Mouse (Mus musculus) neural tube, embryonic 13.5 days (tissue): Measurements from ENCODE around the gene Rragd. TPM values are rescaled to one million over a fixed set of nuclear protein-coding genes. Genes with fewer than 3 reads are reported as not detected.

ENCODE experiments used
- ATAC-seq: fragments of 200-750 bp; cut with Nextera tagmentation; 2 replicates; pipeline ENCODE4 v1.8.0; 2017; ENCODE audit warnings: low read depth, mild to moderate bottlenecking, moderate TSS enrichment, moderate library complexity
- H3K27ac ChIP-seq: fragments of 300-500 bp; sonication (generic); replicated peaks from 2 replicates; pipeline ENCODE4 v1.5.1; 2015; ENCODE audit warnings: moderate library complexity, mild to moderate bottlenecking, inconsistent platforms
- H3K27me3 ChIP-seq: fragments of 300-500 bp; sonication (generic); 2 replicates; pipeline ENCODE4 v1.6.1; 2015; ENCODE audit warnings: mild to moderate bottlenecking, inconsistent platforms
- H3K36me3 ChIP-seq: fragments of 300-500 bp; sonication (generic); 2 replicates; pipeline ENCODE4 v1.6.1; 2015; ENCODE audit warnings: mild to moderate bottlenecking, inconsistent platforms
- H3K4me1 ChIP-seq: fragments of 300-500 bp; sonication (generic); replicated peaks from 2 replicates; pipeline ENCODE4 v1.6.1; 2015; ENCODE audit warnings: inconsistent platforms
- H3K4me2 ChIP-seq: fragments of 300-500 bp; sonication (generic); 2 replicates; pipeline ENCODE4 v1.6.1; 2015; ENCODE audit warnings: inconsistent platforms, mild to moderate bottlenecking, moderate library complexity
- H3K4me3 ChIP-seq: fragments of 300-500 bp; sonication (generic); 2 replicates; pipeline ENCODE4 v1.5.1; 2015; ENCODE audit warnings: mild to moderate bottlenecking, inconsistent platforms
- H3K9ac ChIP-seq: fragments of 300-500 bp; sonication (generic); 2 replicates; pipeline ENCODE4 v1.6.1; 2015; ENCODE audit warnings: moderate library complexity, mild to moderate bottlenecking, inconsistent platforms
- H3K9me3 ChIP-seq: fragments of 300-500 bp; sonication (generic); 2 replicates; pipeline ENCODE4 v1.6.1; 2016; ENCODE audit warnings: inconsistent platforms
- WGBS: fragments of 180-500 bp; shearing (Covaris S2); methylation state at CpG from one replicate; pipeline ENCODE4 v1.1.7; 2015; 5-methylcytosine and 5-hydroxymethylcytosine counted together
- polyA plus RNA-seq: library from polyadenylated mRNA; unstranded; fragments of >200 nt; fragmentation: Nextera tagmentation; extraction: Ambion mirVana; gene quantifications from 2 replicates; pipeline ENCODE4 v1.2.1, GENCODE M21; 2015

Rragd gene
- 41.3 and 44.3 TPM in 2 replicates for polyA plus RNA-seq

DNA sequence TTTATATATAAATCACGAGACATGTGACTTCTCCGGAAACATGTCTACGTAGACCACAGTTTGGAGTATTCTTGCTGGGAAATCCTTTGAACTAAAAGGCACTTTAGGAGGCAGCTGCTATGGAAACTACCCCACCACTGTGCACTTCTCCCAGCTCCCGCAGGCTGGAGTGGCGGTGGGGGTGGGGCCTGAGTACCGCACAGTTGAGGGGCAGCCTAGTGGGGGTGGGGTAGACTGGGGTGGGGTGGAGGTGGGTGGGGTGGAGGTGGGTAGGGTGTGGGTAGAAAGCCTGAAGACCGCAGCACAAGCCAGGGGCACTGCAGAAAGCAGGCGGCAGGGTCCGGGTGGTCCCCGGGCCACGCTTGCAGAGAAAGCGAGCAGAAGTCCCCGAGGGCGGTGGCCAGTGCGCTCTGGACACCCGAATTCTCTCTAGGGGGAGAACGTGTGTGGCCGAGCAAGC lies at the start of gene Rragd:
Gene Rragd (plus strand): TSS at position 322 of the 460 bp plus-strand sequence.
- Histone ChIP-seq H3K4me3 (peak within 1 kb of the TSS; percentile 56), H3K36me3 (no peaks in the 10 kb centered on the region), H3K4me1 (peaks cover 31% of the 10 kb centered on the region), H3K9ac (peak within 1 kb of the TSS; percentile 81), H3K4me2 (peak within 1 kb of the TSS; percentile 85), H3K27me3 (no peaks in the 10 kb centered on the region), H3K27ac (peak within 1 kb of the TSS; percentile 87), H3K9me3 (no peaks in the 10 kb centered on the region)
- WGBS: under 1% methylated on average over 14 of the region's 18 CpGs
- ATAC-seq: peak; percentile 86

DNA sequence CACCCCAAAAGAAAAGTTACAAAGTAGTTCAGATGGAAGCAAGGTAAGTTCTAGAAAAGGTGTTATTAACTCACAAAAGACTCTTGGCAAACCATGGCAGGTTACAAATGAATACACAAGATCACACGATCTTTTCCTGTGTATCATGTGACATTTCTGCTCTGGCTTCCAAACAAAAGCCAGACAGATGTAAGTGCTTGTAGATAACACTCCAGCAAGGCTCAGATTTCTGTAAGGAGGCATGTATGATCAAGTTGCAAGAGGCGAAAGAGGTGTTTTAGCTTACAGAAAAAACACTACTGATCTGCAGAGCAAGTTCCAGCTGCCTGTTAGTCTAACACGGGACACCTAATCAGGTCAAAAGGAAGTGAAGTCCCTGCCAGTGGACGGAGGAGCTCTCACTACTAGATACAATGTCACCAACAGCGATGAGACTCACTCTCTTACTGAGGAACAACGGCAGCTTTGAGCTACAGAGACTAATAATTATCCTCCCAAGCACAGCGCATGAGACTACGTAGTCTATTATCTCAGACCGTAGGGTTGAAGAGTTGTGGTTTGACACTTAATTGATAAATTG lies 46.0 kb upstream of the Rragd start:
- H3K27ac ChIP-seq: no peak overlapping the region
- H3K9me3 ChIP-seq: no peaks in the 10 kb centered on the region
- H3K9ac ChIP-seq: no peak overlapping the region
- no peak overlapping the region for H3K4me2 ChIP-seq
- peaks cover 15% of the 10 kb centered on the region for H3K4me1 ChIP-seq
- ATAC-seq: no peak
- 55% methylated on average over 9 of the region's 9 CpGs for whole genome bisulfite sequencing
- no peaks in the 10 kb centered on the region for H3K27me3 ChIP-seq
- H3K36me3 ChIP-seq: no peaks in the 10 kb centered on the region
- H3K4me3 ChIP-seq: no peak overlapping the region

DNA sequence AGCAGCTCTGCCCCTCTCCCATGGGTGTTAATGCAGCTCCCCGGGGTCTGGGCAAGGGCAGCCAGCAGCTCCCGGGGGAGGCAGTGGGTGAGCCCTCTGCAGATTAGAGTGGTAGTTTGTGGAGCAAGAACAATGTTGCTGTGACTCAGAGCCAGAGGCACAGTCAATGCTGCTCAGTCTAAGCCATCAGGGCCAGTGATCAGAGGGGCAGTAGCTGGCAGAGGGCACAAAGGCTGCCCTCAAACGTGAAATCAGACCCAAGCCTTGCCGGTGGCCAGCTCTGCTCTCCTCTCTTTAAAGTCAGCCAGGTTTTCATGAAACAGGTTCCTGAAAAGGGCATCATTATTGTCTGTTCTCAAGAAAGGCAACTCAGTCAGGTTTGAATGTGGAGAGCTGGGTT lies 43.3 kb upstream of the Rragd start:
- Histone ChIP-seq H3K27me3 (no peaks in the 10 kb centered on the region), H3K4me1 (peaks cover 11% of the 10 kb centered on the region), H3K4me2 (no peak overlapping the region), H3K36me3 (no peaks in the 10 kb centered on the region), H3K27ac (no peak overlapping the region), H3K9ac (no peak overlapping the region), H3K9me3 (no peaks in the 10 kb centered on the region), H3K4me3 (no peak overlapping the region)
- no peak for ATAC-seq
- WGBS: 49% methylated on average over 4 of the region's 4 CpGs

DNA sequence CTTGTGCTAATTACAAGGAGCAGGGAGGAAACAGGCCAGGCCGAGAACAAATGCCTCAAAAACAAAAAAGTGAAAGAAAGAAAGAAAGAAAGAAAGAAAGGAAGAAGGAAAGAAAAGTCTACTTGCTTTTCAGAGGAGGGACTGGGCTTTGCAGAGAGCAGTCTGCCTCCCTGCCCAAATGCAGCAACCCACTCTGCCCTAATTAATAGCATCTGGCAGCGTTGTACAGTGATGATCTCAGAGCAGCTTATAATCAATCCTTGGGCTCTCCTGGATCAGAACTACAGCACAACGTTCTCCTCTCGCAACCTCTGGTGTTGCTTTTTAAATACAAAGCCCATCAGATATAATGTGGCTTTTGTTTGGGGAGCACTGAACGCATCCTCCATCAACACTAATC lies 42.9 kb upstream of the Rragd start:
- Histone ChIP-seq H3K4me2 (no peak overlapping the region), H3K9me3 (no peaks in the 10 kb centered on the region), H3K4me1 (peaks cover 11% of the 10 kb centered on the region), H3K9ac (no peak overlapping the region), H3K27me3 (no peaks in the 10 kb centered on the region), H3K27ac (no peak overlapping the region), H3K36me3 (no peaks in the 10 kb centered on the region), H3K4me3 (no peak overlapping the region)
- no peak for ATAC-seq
- WGBS: 63% methylated on average over 5 of the region's 5 CpGs

DNA sequence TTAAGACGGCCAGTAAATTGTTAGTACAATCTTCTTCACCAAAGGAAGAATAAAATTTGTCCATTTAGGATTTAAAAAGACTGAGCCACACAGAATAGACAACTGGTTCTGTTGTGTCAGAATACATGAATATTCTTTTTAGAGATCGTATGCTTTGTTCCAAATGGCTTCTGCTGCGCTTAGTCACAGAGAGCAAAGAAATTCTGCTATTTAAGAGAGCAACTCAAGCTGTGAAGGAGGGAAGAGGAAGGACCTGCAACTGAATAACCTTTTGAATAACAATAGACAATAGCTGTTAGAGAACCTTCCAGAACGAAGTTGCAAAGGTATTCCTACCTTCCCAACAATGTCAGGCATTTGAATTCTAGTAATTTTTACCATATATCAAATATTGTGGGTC lies 41.9 kb upstream of the Rragd start:
- Histone ChIP-seq H3K9ac (no peak overlapping the region), H3K4me2 (no peak overlapping the region), H3K27me3 (no peaks in the 10 kb centered on the region), H3K27ac (no peak overlapping the region), H3K4me1 (peaks cover 11% of the 10 kb centered on the region), H3K9me3 (no peaks in the 10 kb centered on the region), H3K4me3 (no peak overlapping the region), H3K36me3 (no peaks in the 10 kb centered on the region)
- no peak for ATAC-seq
- 50% methylated on average over 4 of the region's 4 CpGs for WGBS

DNA sequence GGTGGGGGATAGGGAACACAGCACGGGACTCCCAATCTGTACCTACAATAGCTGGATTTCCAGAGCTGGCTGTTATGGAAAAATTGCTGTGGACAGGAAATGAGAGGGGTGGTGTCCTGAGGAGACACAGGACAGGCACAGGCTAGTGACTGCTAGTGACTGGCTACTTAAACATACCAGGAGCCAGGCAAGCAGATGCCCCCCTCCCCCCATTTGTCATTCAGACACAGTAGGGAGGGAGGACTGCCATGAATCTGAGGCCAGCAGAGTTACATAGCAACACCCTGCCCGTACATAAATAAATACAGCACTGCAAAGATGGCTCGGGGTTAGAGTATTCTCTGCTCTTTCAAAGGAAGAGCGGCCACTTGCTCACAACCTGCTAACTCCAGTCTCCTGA lies 35.2 kb upstream of the Rragd start:
- Histone ChIP-seq H3K27me3 (peaks cover 11% of the 10 kb centered on the region), H3K36me3 (no peaks in the 10 kb centered on the region), H3K4me3 (no peak overlapping the region), H3K4me1 (peaks cover 36% of the 10 kb centered on the region), H3K27ac (no peak overlapping the region), H3K9me3 (no peaks in the 10 kb centered on the region), H3K9ac (no peak overlapping the region), H3K4me2 (no peak overlapping the region)
- WGBS: 17% methylated on average over 4 of the region's 4 CpGs
- ATAC-seq: no peak

DNA sequence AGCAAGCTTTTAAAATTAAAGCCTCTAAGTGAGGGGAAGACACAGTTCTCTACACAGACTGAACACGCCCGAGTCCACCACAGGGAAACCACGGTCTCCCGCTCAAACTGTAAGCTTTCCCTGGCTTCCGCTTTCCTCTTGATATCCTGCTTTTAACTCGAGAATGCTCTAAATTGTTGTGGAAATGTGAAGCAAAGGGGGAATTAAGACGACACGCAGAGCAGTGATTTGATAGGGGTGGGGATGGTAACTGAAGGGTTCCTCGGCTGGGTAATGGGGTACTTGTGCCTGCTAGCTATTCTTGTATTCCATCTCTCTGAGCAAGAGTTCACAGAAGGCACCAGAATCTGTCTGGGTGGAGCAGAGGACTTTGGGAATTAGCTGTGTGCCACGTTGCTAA lies 34.1 kb upstream of the Rragd start:
- peaks cover 15% of the 10 kb centered on the region for H3K27me3 ChIP-seq
- 54% methylated on average over 10 of the region's 10 CpGs for WGBS
- H3K4me3 ChIP-seq: no peak overlapping the region
- H3K36me3 ChIP-seq: no peaks in the 10 kb centered on the region
- no peak overlapping the region for H3K27ac ChIP-seq
- peaks cover 40% of the 10 kb centered on the region for H3K4me1 ChIP-seq
- no peak overlapping the region for H3K9ac ChIP-seq
- no peaks in the 10 kb centered on the region for H3K9me3 ChIP-seq
- no peak for ATAC-seq
- H3K4me2 ChIP-seq: peak overlapping the region; percentile 20

DNA sequence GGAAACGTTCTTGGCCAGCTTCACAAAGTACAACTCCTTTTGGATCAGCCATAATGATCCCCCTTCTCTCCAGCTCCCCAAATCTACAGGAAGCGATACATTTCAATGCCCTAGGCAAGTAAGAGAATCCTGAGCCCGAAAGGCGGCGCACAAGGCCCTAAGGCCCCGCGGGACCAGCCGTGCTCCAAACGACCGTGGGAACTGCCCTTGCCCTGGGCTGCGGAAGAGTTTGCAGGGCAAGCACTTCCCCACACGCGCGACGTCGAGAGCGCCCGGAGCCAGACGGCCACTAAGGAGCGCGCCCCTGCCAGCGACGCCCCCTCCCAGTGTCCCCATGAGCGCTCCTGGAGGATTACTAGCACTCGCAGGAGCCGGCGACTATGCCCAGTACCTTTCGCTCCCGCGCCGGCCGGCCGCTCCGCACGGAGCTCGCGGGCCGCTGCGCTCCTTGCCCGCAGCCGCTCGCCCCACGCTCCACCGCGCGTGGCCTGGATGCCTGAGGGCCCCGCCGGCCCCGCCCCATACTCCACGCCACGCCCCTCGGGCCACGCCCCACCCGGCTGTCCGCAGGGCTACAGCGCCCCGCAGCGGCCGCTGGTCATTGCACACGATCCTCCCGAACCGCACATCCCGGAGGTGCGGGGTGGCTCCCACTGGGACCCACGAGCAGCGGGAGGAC lies 32.3 kb upstream of the Rragd start, which contains the start of gene Ankrd6:
Gene Ankrd6 (minus strand): TSS at position 486 of the 679 bp plus-strand sequence.
- H3K4me1 ChIP-seq: peaks cover 40% of the 10 kb centered on the region
- 0 out of 2 replicates have a peak within 1 kb of the TSS, but pooled peaks have one; percentile 18 for H3K27ac ChIP-seq
- H3K4me3 ChIP-seq: peak within 1 kb of the TSS; percentile 73
- peak within 1 kb of the TSS; percentile 76 for H3K9ac ChIP-seq
- ATAC-seq: peak; percentile 93
- H3K27me3 ChIP-seq: peaks cover 15% of the 10 kb centered on the region
- H3K36me3 ChIP-seq: no peaks in the 10 kb centered on the region
- H3K9me3 ChIP-seq: no peaks in the 10 kb centered on the region
- WGBS: under 1% methylated on average over 66 of the region's 66 CpGs
- peak within 1 kb of the TSS; percentile 95 for H3K4me2 ChIP-seq

DNA sequence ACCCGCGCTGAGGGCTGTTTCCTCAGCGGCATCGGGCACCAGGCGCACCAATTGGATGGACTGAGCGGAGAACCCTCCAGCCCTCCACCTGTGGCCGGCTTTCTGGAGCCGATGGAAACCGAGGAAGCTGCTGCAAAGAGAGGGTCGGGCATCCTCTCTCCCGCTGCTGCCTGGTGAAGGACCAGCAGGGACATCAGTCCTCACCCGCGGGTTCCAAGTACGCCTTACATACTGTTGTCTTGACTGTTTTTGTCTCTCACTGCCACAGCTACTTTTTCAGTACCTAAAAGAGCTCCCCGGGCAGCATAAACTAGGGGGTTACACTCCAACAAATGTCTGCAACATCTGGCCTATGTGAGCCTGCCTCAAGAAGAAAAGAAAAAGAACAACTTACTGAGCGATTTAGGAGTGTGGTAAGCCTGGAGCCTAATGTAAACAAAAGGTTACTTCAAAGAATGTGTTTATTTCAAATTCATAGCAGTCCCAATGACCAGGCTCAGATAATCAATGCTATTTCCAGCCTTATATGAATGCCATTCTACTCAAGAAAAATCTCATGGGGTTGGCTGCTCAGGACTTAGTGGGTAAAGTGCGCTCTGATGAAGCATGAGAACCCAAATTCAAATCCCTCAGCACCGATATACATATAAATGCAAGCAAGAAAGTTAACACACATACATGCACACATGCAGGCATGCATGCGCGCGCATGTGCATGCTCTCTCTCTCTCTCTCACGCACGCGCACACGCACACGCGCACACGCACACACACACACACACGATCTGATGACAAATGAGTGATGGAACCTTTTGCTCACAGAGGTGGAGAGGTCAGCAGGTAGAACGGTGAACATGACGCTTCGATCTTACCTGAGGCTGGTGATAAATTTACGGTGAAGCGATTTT lies 31.5 kb upstream of the Rragd start:
- Histone ChIP-seq H3K4me2 (peak overlapping the region; percentile 95), H3K27ac (no peak overlapping the region), H3K4me3 (peak overlapping the region; percentile 73), H3K36me3 (no peaks in the 10 kb centered on the region), H3K27me3 (peaks cover 15% of the 10 kb centered on the region), H3K9me3 (no peaks in the 10 kb centered on the region), H3K9ac (peak overlapping the region; percentile 76), H3K4me1 (peaks cover 40% of the 10 kb centered on the region)
- ATAC-seq: peak; percentile 56
- 8% methylated on average over 34 of the region's 34 CpGs for WGBS

DNA sequence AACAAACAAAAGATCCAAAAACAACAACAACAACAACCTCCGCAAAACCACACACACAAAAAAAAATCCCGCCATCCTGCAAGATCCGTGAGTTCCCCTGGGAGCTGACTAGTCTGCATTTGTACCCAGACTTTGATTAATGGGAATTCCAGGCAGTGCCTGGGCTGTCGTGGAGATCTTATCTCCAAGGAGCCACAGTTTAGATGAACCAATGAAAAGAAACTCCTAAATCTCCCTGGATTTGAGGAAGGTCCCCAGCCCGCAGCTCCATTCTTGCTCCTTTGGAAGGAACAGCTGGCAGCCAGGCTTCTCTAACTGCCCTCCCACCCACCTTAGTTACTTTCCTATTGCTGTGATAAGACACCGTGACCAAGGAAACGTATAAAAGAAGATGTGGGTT lies 30.2 kb upstream of the Rragd start:
- Histone ChIP-seq H3K4me1 (peaks cover 34% of the 10 kb centered on the region), H3K4me2 (peak overlapping the region; percentile 95), H3K4me3 (no peak overlapping the region), H3K27ac (no peak overlapping the region), H3K36me3 (no peaks in the 10 kb centered on the region), H3K9ac (no peak overlapping the region), H3K9me3 (no peaks in the 10 kb centered on the region), H3K27me3 (peaks cover 15% of the 10 kb centered on the region)
- no peak for ATAC-seq
- 8% methylated on average over 7 of the region's 7 CpGs for WGBS

DNA sequence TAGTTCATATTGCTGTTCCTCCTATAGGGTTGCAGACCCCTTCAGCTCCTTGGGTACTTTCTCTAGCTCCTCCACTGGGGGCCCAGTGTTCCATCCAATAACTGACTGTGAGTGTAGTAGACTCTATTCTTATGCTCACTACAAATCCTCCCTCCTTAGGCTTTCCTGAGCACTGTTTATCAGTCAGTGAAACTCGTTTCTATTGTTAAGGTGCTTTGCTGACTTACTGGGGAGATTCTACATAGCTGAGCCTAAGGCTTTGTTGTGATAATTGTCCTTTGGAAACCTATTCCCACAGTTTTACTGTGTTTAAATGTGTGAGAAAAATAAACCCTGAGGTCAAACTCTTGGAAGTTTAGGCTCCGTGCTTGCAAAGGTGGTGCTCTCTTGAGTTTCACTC lies 26.4 kb upstream of the Rragd start:
- Histone ChIP-seq H3K4me1 (peaks cover 15% of the 10 kb centered on the region), H3K4me2 (no peak overlapping the region), H3K9ac (no peak overlapping the region), H3K27me3 (peaks cover 7% of the 10 kb centered on the region; the same call in 1 of the 2 replicates), H3K36me3 (no peaks in the 10 kb centered on the region), H3K9me3 (no peaks in the 10 kb centered on the region), H3K27ac (no peak overlapping the region), H3K4me3 (no peak overlapping the region)
- ATAC-seq: no peak
- WGBS: 40% methylated on average over 2 of the region's 2 CpGs

DNA sequence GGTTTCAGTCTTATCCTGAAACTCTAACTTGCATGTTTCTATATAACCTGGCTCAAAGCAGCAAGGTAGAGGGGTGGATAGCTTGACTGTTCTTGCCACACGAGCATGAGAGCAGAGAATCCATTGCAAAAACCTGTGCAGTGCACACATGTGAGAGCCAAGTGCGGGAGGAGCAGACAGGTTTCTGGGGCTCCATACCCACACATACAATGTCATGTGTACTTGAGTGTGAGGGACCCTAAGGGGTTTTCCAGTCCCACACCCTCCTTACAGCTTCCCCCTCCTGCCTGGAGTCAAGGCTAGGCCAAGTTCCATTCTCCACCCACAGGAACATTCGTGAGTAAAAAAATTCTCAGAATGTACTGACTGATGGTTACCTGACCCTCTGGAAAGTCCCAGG lies 21.4 kb upstream of the Rragd start:
- WGBS: 86% methylated on average over 3 of the region's 3 CpGs
- no peak overlapping the region for H3K4me2 ChIP-seq
- H3K9me3 ChIP-seq: no peaks in the 10 kb centered on the region
- H3K4me3 ChIP-seq: no peak overlapping the region
- no peaks in the 10 kb centered on the region for H3K36me3 ChIP-seq
- no peak overlapping the region for H3K27ac ChIP-seq
- no peak overlapping the region for H3K9ac ChIP-seq
- H3K4me1 ChIP-seq: no peaks in the 10 kb centered on the region
- no peaks in the 10 kb centered on the region for H3K27me3 ChIP-seq
- ATAC-seq: no peak
